Mouse (Mus musculus): ENCODE measurements at regions not wholly inside any gene's neighbourhood (a gene's known extent, or its start where the extent isn't known, plus 50 kb on each side); places are given as distances from the start of the nearest gene placed in this dataset.

- WGBS = 91% methylated on average over 2 of the region's 2 CpGs
- Histone ChIP-seq H3K27ac (ENCODE audit: insufficient read depth, low read length) (no peak overlapping the region), H3K27me3 (ENCODE audit: control insufficient read depth, insufficient read depth, low read length) (no peaks in the 10 kb centered on the region; the same call in 1 of the 2 replicates), H3K4me3 (replicated peaks; ENCODE audit: insufficient read depth, low read depth, low read length) (no peak overlapping the region), H3K4me1 (ENCODE audit: control insufficient read depth, insufficient read depth, low read length) (no peaks in the 10 kb centered on the region)
- DNase-seq = no peak
- TF ChIP-seq POLR2A (IDR thresholded peaks at IDR 0.05; ENCODE audit: borderline replicate concordance, insufficient read depth, low read length) (no peak), CTCF (IDR thresholded peaks at IDR 0.05; ENCODE audit: borderline replicate concordance, insufficient read depth, low read depth, low read length) (no peak)
These were observed 63.0 kb downstream of the Kbtbd8 start for GRCm38 (mm10) chr6:95179993-95180392.

GRCm38 (mm10) chr6:95182238-95182637, 65.2 kb downstream of the Kbtbd8 start:
- DNase-seq = no peak
- Histone ChIP-seq H3K27me3 (ENCODE audit: control insufficient read depth, insufficient read depth, low read length) (no peaks in the 10 kb centered on the region; the same call in 1 of the 2 replicates), H3K27ac (ENCODE audit: insufficient read depth, low read length) (no peak overlapping the region), H3K4me1 (ENCODE audit: control insufficient read depth, insufficient read depth, low read length) (no peaks in the 10 kb centered on the region), H3K4me3 (replicated peaks; ENCODE audit: insufficient read depth, low read depth, low read length) (no peak overlapping the region)
- 52% methylated on average over 1 of the region's 1 CpGs for WGBS
- TF ChIP-seq CTCF (IDR thresholded peaks at IDR 0.05; ENCODE audit: borderline replicate concordance, insufficient read depth, low read depth, low read length) = no peak
- TF ChIP-seq POLR2A (IDR thresholded peaks at IDR 0.05; ENCODE audit: borderline replicate concordance, insufficient read depth, low read length) = no peak

- WGBS = 68% methylated on average over 7 of the region's 7 CpGs
- DNase-seq = no peak
- TF ChIP-seq POLR2A (IDR thresholded peaks at IDR 0.05; ENCODE audit: borderline replicate concordance, insufficient read depth, low read length) (no peak), CTCF (IDR thresholded peaks at IDR 0.05; ENCODE audit: borderline replicate concordance, insufficient read depth, low read depth, low read length) (no peak)
- H3K27ac ChIP-seq (ENCODE audit: insufficient read depth, low read length) = no peak overlapping the region
- H3K4me3 ChIP-seq (replicated peaks; ENCODE audit: insufficient read depth, low read depth, low read length) = no peak overlapping the region
- H3K4me1 ChIP-seq (ENCODE audit: control insufficient read depth, insufficient read depth, low read length) = no peaks in the 10 kb centered on the region
- H3K27me3 ChIP-seq (ENCODE audit: control insufficient read depth, insufficient read depth, low read length) = no peaks in the 10 kb centered on the region; the same call in 1 of the 2 replicates
These were observed 68.3 kb downstream of the Kbtbd8 start for GRCm38 (mm10) chr6:95185074-95185931.

GRCm38 (mm10) chr6:95196631-95197030, 79.6 kb downstream of the Kbtbd8 start:
- no peaks in the 10 kb centered on the region for H3K27me3 ChIP-seq (ENCODE audit: control insufficient read depth, insufficient read depth, low read length)
- TF ChIP-seq POLR2A (IDR thresholded peaks at IDR 0.05; ENCODE audit: borderline replicate concordance, insufficient read depth, low read length) (no peak), CTCF (IDR thresholded peaks at IDR 0.05; ENCODE audit: borderline replicate concordance, insufficient read depth, low read depth, low read length) (no peak)
- H3K4me1 ChIP-seq (ENCODE audit: control insufficient read depth, insufficient read depth, low read length) = no peaks in the 10 kb centered on the region
- H3K27ac ChIP-seq (ENCODE audit: insufficient read depth, low read length) = no peak overlapping the region
- H3K4me3 ChIP-seq (replicated peaks; ENCODE audit: insufficient read depth, low read depth, low read length) = no peak overlapping the region
- DNase-seq = no peak
- WGBS = 19% methylated on average over 2 of the region's 2 CpGs

GRCm38 (mm10) chr6:95198611-95199010, 81.6 kb downstream of the Kbtbd8 start:
- Histone ChIP-seq H3K27ac (ENCODE audit: insufficient read depth, low read length) (no peak overlapping the region), H3K4me3 (replicated peaks; ENCODE audit: insufficient read depth, low read depth, low read length) (no peak overlapping the region), H3K4me1 (ENCODE audit: control insufficient read depth, insufficient read depth, low read length) (no peaks in the 10 kb centered on the region), H3K27me3 (ENCODE audit: control insufficient read depth, insufficient read depth, low read length) (no peaks in the 10 kb centered on the region)
- 51% methylated on average over 6 of the region's 6 CpGs for WGBS
- no peak for DNase-seq
- no peak for TF ChIP-seq CTCF (IDR thresholded peaks at IDR 0.05; ENCODE audit: borderline replicate concordance, insufficient read depth, low read depth, low read length)
- TF ChIP-seq POLR2A (IDR thresholded peaks at IDR 0.05; ENCODE audit: borderline replicate concordance, insufficient read depth, low read length) = no peak

- Histone ChIP-seq H3K27ac (ENCODE audit: insufficient read depth, low read length) (no peak overlapping the region), H3K4me1 (ENCODE audit: control insufficient read depth, insufficient read depth, low read length) (no peaks in the 10 kb centered on the region), H3K27me3 (ENCODE audit: control insufficient read depth, insufficient read depth, low read length) (no peaks in the 10 kb centered on the region), H3K4me3 (replicated peaks; ENCODE audit: insufficient read depth, low read depth, low read length) (no peak overlapping the region)
- TF ChIP-seq POLR2A (IDR thresholded peaks at IDR 0.05; ENCODE audit: borderline replicate concordance, insufficient read depth, low read length) = no peak
- TF ChIP-seq CTCF (IDR thresholded peaks at IDR 0.05; ENCODE audit: borderline replicate concordance, insufficient read depth, low read depth, low read length) = no peak
- DNase-seq = no peak
- 2% methylated on average over 6 of the region's 6 CpGs for WGBS
These were observed 85.3 kb downstream of the Kbtbd8 start for GRCm38 (mm10) chr6:95202291-95202790.

- no peaks in the 10 kb centered on the region for H3K4me1 ChIP-seq (ENCODE audit: control insufficient read depth, insufficient read depth, low read length)
- TF ChIP-seq CTCF (IDR thresholded peaks at IDR 0.05; ENCODE audit: borderline replicate concordance, insufficient read depth, low read depth, low read length) (no peak), POLR2A (IDR thresholded peaks at IDR 0.05; ENCODE audit: borderline replicate concordance, insufficient read depth, low read length) (no peak)
- H3K4me3 ChIP-seq (replicated peaks; ENCODE audit: insufficient read depth, low read depth, low read length) = no peak overlapping the region
- no peak overlapping the region for H3K27ac ChIP-seq (ENCODE audit: insufficient read depth, low read length)
- 16% methylated on average over 9 of the region's 9 CpGs for WGBS
- DNase-seq = no peak
- H3K27me3 ChIP-seq (ENCODE audit: control insufficient read depth, insufficient read depth, low read length) = no peaks in the 10 kb centered on the region
These were observed 85.9 kb downstream of the Kbtbd8 start for GRCm38 (mm10) chr6:95202978-95203377.

GRCm38 (mm10) chr6:95204231-95204630, 87.2 kb downstream of the Kbtbd8 start:
- H3K27me3 ChIP-seq (ENCODE audit: control insufficient read depth, insufficient read depth, low read length) = no peaks in the 10 kb centered on the region
- TF ChIP-seq POLR2A (IDR thresholded peaks at IDR 0.05; ENCODE audit: borderline replicate concordance, insufficient read depth, low read length) (no peak), CTCF (IDR thresholded peaks at IDR 0.05; ENCODE audit: borderline replicate concordance, insufficient read depth, low read depth, low read length) (no peak)
- no peak overlapping the region for H3K4me3 ChIP-seq (replicated peaks; ENCODE audit: insufficient read depth, low read depth, low read length)
- H3K4me1 ChIP-seq (ENCODE audit: control insufficient read depth, insufficient read depth, low read length) = no peaks in the 10 kb centered on the region
- WGBS = 65% methylated on average over 3 of the region's 3 CpGs
- no peak for DNase-seq
- no peak overlapping the region for H3K27ac ChIP-seq (ENCODE audit: insufficient read depth, low read length)

Measured in cerebellum, adult 2 months (tissue).